Mouse (Mus musculus): ENCODE measurements at regions not wholly inside any gene's neighbourhood (a gene's known extent, or its start where the extent isn't known, plus 50 kb on each side); places are given as distances from the start of the nearest gene placed in this dataset.

DNA sequence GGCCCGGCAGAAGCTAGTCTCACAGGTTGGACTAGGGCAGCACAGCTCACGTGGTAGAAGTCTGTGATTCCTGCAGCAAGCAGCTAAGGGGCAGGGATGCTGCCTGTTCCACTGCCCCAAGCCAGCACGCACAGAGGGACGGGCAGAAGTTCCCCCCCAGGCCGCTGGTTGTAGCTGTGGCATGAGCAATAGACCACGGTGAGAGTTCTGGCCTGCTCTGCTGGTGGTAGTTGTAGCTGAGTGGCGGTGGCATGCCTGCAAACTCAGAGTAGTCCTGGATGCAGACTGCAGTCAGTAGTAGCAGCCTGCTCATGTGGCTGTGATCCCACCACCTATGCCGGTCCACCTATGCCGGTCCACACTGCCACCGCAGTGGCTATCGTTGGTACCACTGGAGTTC, 71.5 kb upstream of the Rpl39l start:
- WGBS: 91% methylated on average over 11 of the region's 11 CpGs

DNA sequence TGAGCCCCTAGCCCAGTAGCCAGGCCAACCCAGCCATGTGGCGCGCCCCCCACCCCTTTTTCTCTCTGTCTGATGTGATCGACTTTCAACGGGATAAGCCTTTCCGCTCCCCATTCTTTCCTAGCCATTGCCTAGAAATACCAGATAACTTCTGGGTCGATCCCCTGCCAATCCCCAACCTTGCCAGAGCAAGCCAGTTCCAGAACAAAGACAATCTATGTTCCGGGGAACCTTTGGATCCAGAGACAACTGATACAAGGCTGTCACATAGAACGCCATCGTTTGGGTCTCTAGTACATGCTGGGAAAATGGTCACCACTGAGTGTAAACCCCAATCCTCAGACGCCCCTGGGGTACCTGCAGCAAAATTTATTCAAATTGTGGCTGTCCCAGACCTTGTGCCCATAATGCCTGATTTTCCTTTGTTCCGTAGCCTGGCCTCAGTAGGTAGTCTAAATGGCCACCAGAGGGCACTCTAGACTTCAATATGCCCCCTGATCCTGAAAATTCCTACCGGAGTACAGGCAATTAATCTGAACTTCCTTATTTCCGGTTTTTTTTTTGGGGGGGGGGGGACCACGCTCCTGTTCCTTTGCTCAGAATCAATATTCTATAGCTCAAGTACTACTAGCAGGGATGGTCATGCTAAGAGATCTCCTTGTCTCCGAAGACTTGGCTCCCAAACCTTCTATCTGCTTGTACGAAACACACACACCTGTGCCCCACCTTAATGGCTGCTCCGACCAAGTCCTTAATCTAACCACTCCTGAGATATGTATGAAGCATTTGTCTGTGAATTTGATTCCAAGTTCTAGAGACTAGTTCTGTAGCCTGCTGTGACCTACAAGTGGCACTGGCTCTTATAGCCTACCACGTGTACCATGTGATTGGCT, 81.3 kb upstream of the Rpl39l start:
- Histone ChIP-seq H3K27ac (ENCODE audit: low read length) (no peak overlapping the region), H3K9me3 (replicated peaks; ENCODE audit: control insufficient read depth, low read length) (no peaks in the 10 kb centered on the region), H3K27me3 (ENCODE audit: control insufficient read depth, insufficient read depth, low read length) (no peaks in the 10 kb centered on the region), H3K4me3 (replicated peaks; ENCODE audit: low read length) (no peak overlapping the region), H3K4me2 (ENCODE audit: low read depth, low read length) (no peak overlapping the region), H3K36me3 (ENCODE audit: control insufficient read depth, insufficient read depth, low read length) (no peaks in the 10 kb centered on the region), H3K9ac (ENCODE audit: low read length) (no peak overlapping the region), H3K4me1 (ENCODE audit: control insufficient read depth, insufficient read depth, low read length) (no peaks in the 10 kb centered on the region)
- WGBS: 57% methylated on average over 18 of the region's 18 CpGs
- ATAC-seq (ENCODE audit: insufficient read depth, low FRiP score): 0 out of 2 replicates have a peak, but pooled peaks have one; percentile 21

More for the DNA sequence above, 71.5 kb upstream of the Rpl39l start:
- Histone ChIP-seq H3K36me3 (ENCODE audit: control insufficient read depth, insufficient read depth, low read length) (no peaks in the 10 kb centered on the region), H3K4me1 (ENCODE audit: control insufficient read depth, insufficient read depth, low read length) (no peaks in the 10 kb centered on the region), H3K4me2 (ENCODE audit: low read depth, low read length) (no peak overlapping the region), H3K4me3 (replicated peaks; ENCODE audit: low read length) (no peak overlapping the region), H3K27ac (ENCODE audit: low read length) (no peak overlapping the region), H3K9ac (ENCODE audit: low read length) (no peak overlapping the region), H3K9me3 (replicated peaks; ENCODE audit: control insufficient read depth, low read length) (no peaks in the 10 kb centered on the region), H3K27me3 (ENCODE audit: control insufficient read depth, insufficient read depth, low read length) (no peaks in the 10 kb centered on the region)
- no peak for ATAC-seq (ENCODE audit: insufficient read depth, low FRiP score)

DNA sequence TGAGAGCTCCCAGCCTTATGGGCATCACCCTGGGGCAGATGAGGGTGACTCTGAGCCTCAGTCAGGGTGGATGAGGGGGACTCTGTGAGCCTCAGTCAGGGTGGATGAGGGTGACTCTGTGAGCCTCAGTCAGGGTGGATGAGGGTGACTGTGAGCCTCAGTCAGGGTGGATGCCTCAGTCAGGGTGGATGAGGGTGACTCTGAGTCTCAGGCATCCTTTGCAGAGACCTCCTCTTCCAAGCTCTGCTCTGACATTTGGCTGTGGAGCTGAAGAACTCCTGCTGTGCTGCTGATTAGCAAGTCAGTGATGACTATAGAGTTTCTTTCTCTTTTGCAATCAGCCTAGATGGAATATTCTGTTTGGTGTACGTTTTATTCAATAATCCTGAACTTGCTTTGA, 83.7 kb upstream of the Rpl39l start:
- Histone ChIP-seq H3K4me3 (replicated peaks; ENCODE audit: low read length) (no peak overlapping the region), H3K4me2 (ENCODE audit: low read depth, low read length) (no peak overlapping the region), H3K27me3 (ENCODE audit: control insufficient read depth, insufficient read depth, low read length) (no peaks in the 10 kb centered on the region), H3K9me3 (replicated peaks; ENCODE audit: control insufficient read depth, low read length) (no peaks in the 10 kb centered on the region), H3K4me1 (ENCODE audit: control insufficient read depth, insufficient read depth, low read length) (no peaks in the 10 kb centered on the region), H3K36me3 (ENCODE audit: control insufficient read depth, insufficient read depth, low read length) (no peaks in the 10 kb centered on the region), H3K27ac (ENCODE audit: low read length) (no peak overlapping the region), H3K9ac (ENCODE audit: low read length) (no peak overlapping the region)
- ATAC-seq (ENCODE audit: insufficient read depth, low FRiP score): no peak
- WGBS: 18% methylated on average over 1 of the region's 1 CpGs

DNA sequence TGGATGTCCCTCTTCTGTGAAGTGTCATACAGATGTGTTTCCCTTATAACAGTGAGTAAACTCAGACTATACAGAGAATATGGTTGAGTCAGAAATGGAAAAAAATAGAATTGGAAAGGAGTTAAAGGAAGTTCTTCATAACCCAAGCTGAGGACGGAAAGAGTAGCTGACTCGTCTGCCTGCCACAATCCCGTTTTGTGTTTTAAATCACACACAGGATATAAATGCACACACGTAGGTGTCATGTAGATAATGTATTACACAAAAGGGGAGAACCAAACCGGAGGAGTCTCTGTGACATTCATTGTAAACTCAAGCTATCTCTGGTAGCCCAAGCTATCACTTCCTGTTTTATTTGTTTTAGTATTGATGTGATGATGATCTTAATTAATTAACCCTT, 84.6 kb upstream of the Rpl39l start:
- H3K27me3 ChIP-seq (ENCODE audit: control insufficient read depth, insufficient read depth, low read length): no peaks in the 10 kb centered on the region
- H3K9me3 ChIP-seq (replicated peaks; ENCODE audit: control insufficient read depth, low read length): no peaks in the 10 kb centered on the region
- ATAC-seq (ENCODE audit: insufficient read depth, low FRiP score): no peak
- no peak overlapping the region for H3K4me2 ChIP-seq (ENCODE audit: low read depth, low read length)
- no peaks in the 10 kb centered on the region for H3K36me3 ChIP-seq (ENCODE audit: control insufficient read depth, insufficient read depth, low read length)
- H3K4me1 ChIP-seq (ENCODE audit: control insufficient read depth, insufficient read depth, low read length): no peaks in the 10 kb centered on the region
- H3K27ac ChIP-seq (ENCODE audit: low read length): no peak overlapping the region
- 47% methylated on average over 5 of the region's 5 CpGs for WGBS
- no peak overlapping the region for H3K4me3 ChIP-seq (replicated peaks; ENCODE audit: low read length)
- H3K9ac ChIP-seq (ENCODE audit: low read length): no peak overlapping the region

DNA sequence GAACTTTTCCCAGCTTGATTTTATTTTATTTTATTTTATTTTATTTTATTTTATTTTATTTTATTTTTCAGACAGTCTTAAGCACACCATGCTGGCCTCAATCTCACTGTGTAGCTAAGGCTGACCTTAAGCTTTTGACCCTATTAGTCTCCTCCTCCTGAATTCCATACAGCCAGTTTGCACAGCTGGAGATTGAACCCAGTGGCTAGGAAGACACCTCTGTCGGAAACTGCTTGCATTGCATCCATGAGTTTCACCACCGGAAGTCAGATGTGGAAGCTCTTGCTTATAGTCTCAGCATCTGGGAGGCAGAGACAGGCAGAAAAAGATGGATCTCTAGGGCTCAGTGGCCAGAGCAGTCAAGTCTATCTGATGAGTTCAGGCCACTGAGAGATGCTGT, 86.4 kb upstream of the Grin2a start:
- no peak overlapping the region for H3K27ac ChIP-seq (ENCODE audit: low read length)
- no peak for ATAC-seq (ENCODE audit: insufficient read depth, low FRiP score)
- no peaks in the 10 kb centered on the region for H3K27me3 ChIP-seq (ENCODE audit: control insufficient read depth, insufficient read depth, low read length)
- no peaks in the 10 kb centered on the region for H3K9me3 ChIP-seq (replicated peaks; ENCODE audit: control insufficient read depth, low read length)
- H3K4me1 ChIP-seq (ENCODE audit: control insufficient read depth, insufficient read depth, low read length): no peaks in the 10 kb centered on the region
- WGBS: 31% methylated on average over 2 of the region's 2 CpGs
- no peak overlapping the region for H3K9ac ChIP-seq (ENCODE audit: low read length)
- no peak overlapping the region for H3K4me2 ChIP-seq (ENCODE audit: low read depth, low read length)
- no peaks in the 10 kb centered on the region for H3K36me3 ChIP-seq (ENCODE audit: control insufficient read depth, insufficient read depth, low read length)
- H3K4me3 ChIP-seq (replicated peaks; ENCODE audit: low read length): no peak overlapping the region

DNA sequence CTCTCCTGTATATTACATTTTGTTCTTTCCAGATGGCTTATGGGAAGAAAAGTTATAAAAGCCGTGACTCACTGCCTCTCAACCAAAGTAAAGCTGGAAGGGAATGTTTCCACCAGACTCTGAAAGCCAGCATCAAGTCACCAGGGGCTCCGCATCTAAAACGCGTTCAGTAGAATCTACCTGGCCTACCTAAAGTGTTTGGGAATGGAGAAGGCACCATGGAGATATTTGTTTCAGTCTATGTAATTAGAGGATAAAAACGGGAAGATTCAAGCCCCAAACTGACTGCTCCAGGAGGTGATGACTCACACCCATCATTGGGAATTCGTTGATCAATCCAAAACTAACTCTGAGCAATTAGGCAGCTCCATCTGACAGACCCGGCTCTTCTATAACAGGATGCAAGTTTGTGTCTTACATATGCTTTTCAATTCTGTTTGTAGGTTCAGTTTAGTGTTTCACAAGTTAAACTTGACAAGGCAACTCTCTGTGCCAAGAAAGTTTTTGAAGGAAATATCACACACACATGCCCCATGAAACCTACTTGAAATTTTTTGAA, 84.8 kb upstream of the Grin2a start:
- Histone ChIP-seq H3K4me2 (ENCODE audit: low read depth, low read length) (no peak overlapping the region), H3K27ac (ENCODE audit: low read length) (no peak overlapping the region), H3K9me3 (replicated peaks; ENCODE audit: control insufficient read depth, low read length) (no peaks in the 10 kb centered on the region), H3K4me1 (ENCODE audit: control insufficient read depth, insufficient read depth, low read length) (no peaks in the 10 kb centered on the region), H3K9ac (ENCODE audit: low read length) (no peak overlapping the region), H3K27me3 (ENCODE audit: control insufficient read depth, insufficient read depth, low read length) (no peaks in the 10 kb centered on the region), H3K36me3 (ENCODE audit: control insufficient read depth, insufficient read depth, low read length) (no peaks in the 10 kb centered on the region), H3K4me3 (replicated peaks; ENCODE audit: low read length) (no peak overlapping the region)
- 84% methylated on average over 7 of the region's 7 CpGs for WGBS
- no peak for ATAC-seq (ENCODE audit: insufficient read depth, low FRiP score)

DNA sequence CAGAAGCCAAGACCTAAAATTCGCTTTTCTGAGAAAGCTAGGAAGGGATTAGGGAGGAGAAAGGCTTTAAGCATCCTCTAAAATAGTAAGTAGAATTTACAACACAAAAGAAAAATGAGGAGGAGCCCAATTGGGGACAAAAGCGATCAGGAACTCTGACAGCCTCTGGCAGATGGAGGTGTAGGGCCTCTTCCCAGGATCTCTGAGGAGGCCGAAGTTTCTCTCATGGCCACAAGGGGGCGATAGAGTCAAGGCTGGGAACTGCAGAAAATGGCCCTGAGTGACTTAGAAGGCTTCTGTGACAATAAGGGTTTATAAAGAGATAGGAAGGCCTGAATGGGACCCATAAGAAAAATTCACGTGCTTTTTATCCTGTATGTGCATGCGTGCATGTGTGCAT, 77.8 kb upstream of the Grin2a start:
- Histone ChIP-seq H3K9ac (ENCODE audit: low read length) (no peak overlapping the region), H3K27me3 (ENCODE audit: control insufficient read depth, insufficient read depth, low read length) (no peaks in the 10 kb centered on the region), H3K4me2 (ENCODE audit: low read depth, low read length) (no peak overlapping the region), H3K9me3 (replicated peaks; ENCODE audit: control insufficient read depth, low read length) (no peaks in the 10 kb centered on the region), H3K4me1 (ENCODE audit: control insufficient read depth, insufficient read depth, low read length) (no peaks in the 10 kb centered on the region), H3K36me3 (ENCODE audit: control insufficient read depth, insufficient read depth, low read length) (no peaks in the 10 kb centered on the region), H3K4me3 (replicated peaks; ENCODE audit: low read length) (no peak overlapping the region), H3K27ac (ENCODE audit: low read length) (no peak overlapping the region)
- 31% methylated on average over 6 of the region's 6 CpGs for WGBS
- ATAC-seq (ENCODE audit: insufficient read depth, low FRiP score): no peak

DNA sequence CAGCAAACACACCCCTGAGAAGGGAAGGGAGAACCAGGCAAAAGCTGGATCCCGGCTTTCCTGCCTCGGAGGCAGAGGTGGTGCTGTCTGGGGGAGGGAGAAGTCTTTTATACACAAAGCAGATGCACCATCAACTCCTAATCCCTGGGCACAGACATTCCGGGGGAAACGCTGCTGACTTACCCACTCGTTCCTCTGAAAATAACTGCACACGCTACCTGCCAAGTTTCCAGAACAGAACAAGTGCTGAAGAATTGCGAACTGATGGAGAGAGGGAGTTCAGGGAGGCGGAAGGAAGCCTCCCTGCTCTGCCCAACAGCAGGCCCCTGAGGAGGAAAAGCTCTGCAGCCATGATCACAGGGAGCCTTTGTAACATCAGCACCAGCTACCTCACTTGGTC, 68.1 kb upstream of the Grin2a start:
- Histone ChIP-seq H3K4me2 (ENCODE audit: low read depth, low read length) (no peak overlapping the region), H3K27me3 (ENCODE audit: control insufficient read depth, insufficient read depth, low read length) (no peaks in the 10 kb centered on the region), H3K4me1 (ENCODE audit: control insufficient read depth, insufficient read depth, low read length) (no peaks in the 10 kb centered on the region), H3K27ac (ENCODE audit: low read length) (no peak overlapping the region), H3K9me3 (replicated peaks; ENCODE audit: control insufficient read depth, low read length) (no peaks in the 10 kb centered on the region), H3K9ac (ENCODE audit: low read length) (no peak overlapping the region), H3K36me3 (ENCODE audit: control insufficient read depth, insufficient read depth, low read length) (no peaks in the 10 kb centered on the region), H3K4me3 (replicated peaks; ENCODE audit: low read length) (no peak overlapping the region)
- whole genome bisulfite sequencing: 55% methylated on average over 8 of the region's 8 CpGs
- no peak for ATAC-seq (ENCODE audit: insufficient read depth, low FRiP score)

DNA sequence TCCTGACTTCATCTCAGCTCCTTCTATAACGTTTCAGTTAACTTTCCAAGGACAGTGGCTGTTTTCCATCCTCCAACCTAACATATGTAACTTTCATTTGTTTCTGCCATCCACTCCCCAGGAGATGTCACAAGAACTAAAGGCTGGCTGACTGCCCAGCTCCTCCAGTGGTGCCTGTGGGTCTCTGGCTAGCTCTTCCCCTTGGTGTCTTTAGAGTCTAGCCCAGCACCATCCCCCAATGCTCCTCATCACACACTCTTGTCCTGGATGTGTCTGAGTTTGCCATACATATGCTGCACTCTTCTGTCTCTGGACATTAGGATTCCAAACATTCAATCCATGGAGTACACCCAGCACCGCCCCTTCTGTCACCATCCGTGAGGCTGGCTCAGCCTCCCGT, 62.7 kb upstream of the Grin2a start:
- H3K9me3 ChIP-seq (replicated peaks; ENCODE audit: control insufficient read depth, low read length): no peaks in the 10 kb centered on the region
- no peak overlapping the region for H3K4me3 ChIP-seq (replicated peaks; ENCODE audit: low read length)
- no peaks in the 10 kb centered on the region for H3K4me1 ChIP-seq (ENCODE audit: control insufficient read depth, insufficient read depth, low read length)
- no peak overlapping the region for H3K9ac ChIP-seq (ENCODE audit: low read length)
- H3K36me3 ChIP-seq (ENCODE audit: control insufficient read depth, insufficient read depth, low read length): no peaks in the 10 kb centered on the region
- H3K27me3 ChIP-seq (ENCODE audit: control insufficient read depth, insufficient read depth, low read length): no peaks in the 10 kb centered on the region
- no peak for ATAC-seq (ENCODE audit: insufficient read depth, low FRiP score)
- WGBS: 63% methylated on average over 4 of the region's 4 CpGs
- H3K27ac ChIP-seq (ENCODE audit: low read length): no peak overlapping the region
- H3K4me2 ChIP-seq (ENCODE audit: low read depth, low read length): no peak overlapping the region

Measured in stomach, embryonic 16.5 days (tissue).